Mouse (Mus musculus): ENCODE results near the gene Card14. TPM values are rescaled to one million over a fixed set of nuclear protein-coding genes. Genes with fewer than 3 reads are reported as not detected.
A peak's percentile ranks its signal among the peaks of the same experiment; 100 is the strongest.
"Not testable (repeated sequence)": the region's sequence is repeated elsewhere in the genome, so short reads cannot be mapped to it uniquely, and the experiment has no call there.

Gene Card14
- polyA plus RNA-seq, 1 experiment, result 0.84 TPM

GRCm38 (mm10) chr11:119272492-119272891 is 35.1 kb upstream of the Card14 start:
- 70% methylated on average over 3 of the region's 3 CpGs for WGBS
- TF ChIP-seq CTCF (IDR thresholded peaks at IDR 0.05; ENCODE audit: insufficient read depth, low read length), result 0 out of 2 replicates have a peak, but pooled peaks have one; percentile 15
- DNase-seq; H3K4me1 ChIP-seq (ENCODE audit: control insufficient read depth, insufficient read depth, low read length); H3K4me3 ChIP-seq (replicated peaks; ENCODE audit: extremely low read depth, low read depth, low read length): not testable (repeated sequence)

- no peak for DNase-seq
- no peak overlapping the region for H3K4me3 ChIP-seq (replicated peaks; ENCODE audit: extremely low read depth, low read depth, low read length)
- 88% methylated on average over 8 of the region's 8 CpGs for WGBS
- peaks cover 4% of the 10 kb centered on the region; the same call in 1 of the 2 replicates for H3K4me1 ChIP-seq (ENCODE audit: control insufficient read depth, insufficient read depth, low read length)
- no peak for TF ChIP-seq POLR2A (IDR thresholded peaks at IDR 0.05; ENCODE audit: borderline replicate concordance, extremely low read depth, low read depth, low read length)
- 0 out of 2 replicates have a peak, but pooled peaks have one; percentile 9 for TF ChIP-seq CTCF (IDR thresholded peaks at IDR 0.05; ENCODE audit: insufficient read depth, low read length)
Observed at GRCm38 (mm10) chr11:119273186-119273930, 34.2 kb upstream of the Card14 start.

- DNase-seq, result no peak
- no peak for TF ChIP-seq POLR2A (IDR thresholded peaks at IDR 0.05; ENCODE audit: borderline replicate concordance, extremely low read depth, low read depth, low read length)
- TF ChIP-seq CTCF (IDR thresholded peaks at IDR 0.05; ENCODE audit: insufficient read depth, low read length), result no peak
- no peak overlapping the region for H3K4me3 ChIP-seq (replicated peaks; ENCODE audit: extremely low read depth, low read depth, low read length)
- no peaks in the 10 kb centered on the region for H3K4me1 ChIP-seq (ENCODE audit: control insufficient read depth, insufficient read depth, low read length)
- 85% methylated on average over 15 of the region's 15 CpGs for WGBS
Observed at GRCm38 (mm10) chr11:119281030-119281429, 26.5 kb upstream of the Card14 start.

- peak; percentile 56 for DNase-seq
- H3K4me1 ChIP-seq (ENCODE audit: control insufficient read depth, insufficient read depth, low read length), result no peaks in the 10 kb centered on the region; the same call in 1 of the 2 replicates
- H3K4me3 ChIP-seq (replicated peaks; ENCODE audit: extremely low read depth, low read depth, low read length), result no peak overlapping the region
- TF ChIP-seq CTCF (IDR thresholded peaks at IDR 0.05; ENCODE audit: insufficient read depth, low read length), result no peak
- no peak for TF ChIP-seq POLR2A (IDR thresholded peaks at IDR 0.05; ENCODE audit: borderline replicate concordance, extremely low read depth, low read depth, low read length)
- 54% methylated on average over 9 of the region's 9 CpGs for WGBS
Observed at GRCm38 (mm10) chr11:119285791-119286527, 21.6 kb upstream of the Card14 start.

- Histone ChIP-seq H3K4me3 (replicated peaks; ENCODE audit: extremely low read depth, low read depth, low read length) (no peak overlapping the region), H3K4me1 (ENCODE audit: control insufficient read depth, insufficient read depth, low read length) (no peaks in the 10 kb centered on the region; the same call in 1 of the 2 replicates)
- TF ChIP-seq CTCF (IDR thresholded peaks at IDR 0.05; ENCODE audit: insufficient read depth, low read length) (no peak), POLR2A (IDR thresholded peaks at IDR 0.05; ENCODE audit: borderline replicate concordance, extremely low read depth, low read depth, low read length) (no peak)
- 82% methylated on average over 20 of the region's 20 CpGs for WGBS
- no peak for DNase-seq
Observed at GRCm38 (mm10) chr11:119287207-119287992, 20.2 kb upstream of the Card14 start.

GRCm38 (mm10) chr11:119292861-119293260 is 14.7 kb upstream of the Card14 start:
- not testable (repeated sequence) for DNase-seq; H3K4me1 ChIP-seq (ENCODE audit: control insufficient read depth, insufficient read depth, low read length); H3K4me3 ChIP-seq (replicated peaks; ENCODE audit: extremely low read depth, low read depth, low read length)
- WGBS, result 93% methylated on average over 8 of the region's 8 CpGs

GRCm38 (mm10) chr11:119297996-119298395 is 9.6 kb upstream of the Card14 start:
- no peak for DNase-seq
- Histone ChIP-seq H3K4me1 (ENCODE audit: control insufficient read depth, insufficient read depth, low read length) (no peaks in the 10 kb centered on the region; the same call in 1 of the 2 replicates), H3K4me3 (replicated peaks; ENCODE audit: extremely low read depth, low read depth, low read length) (no peak overlapping the region)
- TF ChIP-seq POLR2A (IDR thresholded peaks at IDR 0.05; ENCODE audit: borderline replicate concordance, extremely low read depth, low read depth, low read length) (no peak), CTCF (IDR thresholded peaks at IDR 0.05; ENCODE audit: insufficient read depth, low read length) (no peak)
- 70% methylated on average over 6 of the region's 6 CpGs for WGBS

GRCm38 (mm10) chr11:119298917-119299316 is 8.7 kb upstream of the Card14 start:
- Histone ChIP-seq H3K4me3 (replicated peaks; ENCODE audit: extremely low read depth, low read depth, low read length) (peak overlapping the region; percentile 60), H3K4me1 (ENCODE audit: control insufficient read depth, insufficient read depth, low read length) (no peaks in the 10 kb centered on the region; the same call in 1 of the 2 replicates)
- WGBS, result 8% methylated on average over 7 of the region's 7 CpGs
- TF ChIP-seq POLR2A (IDR thresholded peaks at IDR 0.05; ENCODE audit: borderline replicate concordance, extremely low read depth, low read depth, low read length), result no peak
- no peak for TF ChIP-seq CTCF (IDR thresholded peaks at IDR 0.05; ENCODE audit: insufficient read depth, low read length)
- no peak for DNase-seq

Measured in lung, adult 2 months (tissue).